Mouse (Mus musculus) embryo, embryonic 11 days (tissue): ENCODE results near the gene Btf3l4.

Source experiments
- DNase-seq: peaks from one replicate; pipeline ENCODE4 v3.0.0-alpha.2; 2015

The Btf3l4 gene

GRCm38 (mm10) chr4:108832916-108833827 is at the start of gene Btf3l4:
TSS of gene Btf3l4 (minus strand) at chr4:108833614.
- peak; percentile 98 for DNase-seq

- DNase-seq = peak; percentile 90
Observed at GRCm38 (mm10) chr4:108878963-108879822, 45.8 kb upstream of the Btf3l4 start, which contains the start of gene Rab3b. TSS of gene Rab3b (plus strand) at chr4:108879063.

DNA sequence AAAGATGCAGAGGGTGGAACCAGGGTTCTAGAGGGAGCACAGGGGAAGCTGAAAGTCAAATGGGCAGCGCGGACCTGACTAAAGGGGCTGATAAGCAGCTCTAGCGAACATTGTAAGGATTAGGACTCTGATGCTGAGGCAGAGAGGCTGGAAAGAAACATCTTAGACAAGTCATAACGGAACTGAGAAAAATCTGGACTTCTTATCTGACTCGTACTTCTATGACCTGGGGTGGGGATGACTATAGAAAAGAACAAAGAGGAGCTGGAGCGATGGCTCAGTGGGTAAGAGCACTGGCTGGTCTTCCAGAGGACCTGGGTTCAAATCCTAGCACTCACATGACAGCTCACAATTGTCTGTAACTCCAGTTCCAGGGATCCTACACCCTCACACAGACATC is 44.5 kb upstream of the Btf3l4 start:
- DNase-seq = no peak

- DNase-seq = no peak
Observed at GRCm38 (mm10) chr4:108873746-108874145, 40.3 kb upstream of the Btf3l4 start.

DNA sequence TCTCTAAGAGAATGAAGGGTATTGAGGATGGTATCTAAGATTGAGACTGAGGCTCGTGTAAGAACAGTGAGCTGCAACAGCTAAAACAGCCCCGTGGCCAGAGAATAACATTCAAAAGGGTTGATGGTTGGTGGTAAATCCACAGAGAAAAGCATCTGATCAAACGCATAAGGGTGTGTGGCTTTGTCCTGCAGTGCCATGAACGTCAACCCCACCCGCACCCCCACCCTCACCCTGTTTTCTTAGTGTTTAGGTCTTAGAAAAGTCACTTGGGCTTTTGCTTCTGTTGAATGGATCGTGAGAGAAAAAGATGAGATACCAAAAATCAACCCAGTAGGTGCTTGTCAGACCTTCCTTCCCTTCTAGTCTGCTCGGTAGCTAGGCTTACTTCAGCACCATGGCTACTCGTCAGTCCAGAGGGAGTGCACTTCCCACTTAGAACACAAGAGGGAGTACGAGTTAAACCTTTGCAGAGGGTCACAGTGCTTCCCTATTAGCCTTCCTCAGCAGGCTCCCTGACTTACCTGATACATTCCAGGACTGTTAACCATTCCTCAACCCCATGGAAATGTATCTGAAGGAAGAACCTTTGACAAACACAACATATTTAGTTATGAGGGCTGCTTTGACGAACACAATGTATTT is 36.4 kb upstream of the Btf3l4 start:
- DNase-seq = peak; percentile 88

GRCm38 (mm10) chr4:108866806-108867205 is 33.4 kb upstream of the Btf3l4 start:
- DNase-seq = no peak

GRCm38 (mm10) chr4:108848505-108848848 is 15.1 kb upstream of the Btf3l4 start, which contains the start of gene A730015C16Rik:
TSS of gene A730015C16Rik (minus strand) at chr4:108848619.
- DNase-seq = no peak

DNA sequence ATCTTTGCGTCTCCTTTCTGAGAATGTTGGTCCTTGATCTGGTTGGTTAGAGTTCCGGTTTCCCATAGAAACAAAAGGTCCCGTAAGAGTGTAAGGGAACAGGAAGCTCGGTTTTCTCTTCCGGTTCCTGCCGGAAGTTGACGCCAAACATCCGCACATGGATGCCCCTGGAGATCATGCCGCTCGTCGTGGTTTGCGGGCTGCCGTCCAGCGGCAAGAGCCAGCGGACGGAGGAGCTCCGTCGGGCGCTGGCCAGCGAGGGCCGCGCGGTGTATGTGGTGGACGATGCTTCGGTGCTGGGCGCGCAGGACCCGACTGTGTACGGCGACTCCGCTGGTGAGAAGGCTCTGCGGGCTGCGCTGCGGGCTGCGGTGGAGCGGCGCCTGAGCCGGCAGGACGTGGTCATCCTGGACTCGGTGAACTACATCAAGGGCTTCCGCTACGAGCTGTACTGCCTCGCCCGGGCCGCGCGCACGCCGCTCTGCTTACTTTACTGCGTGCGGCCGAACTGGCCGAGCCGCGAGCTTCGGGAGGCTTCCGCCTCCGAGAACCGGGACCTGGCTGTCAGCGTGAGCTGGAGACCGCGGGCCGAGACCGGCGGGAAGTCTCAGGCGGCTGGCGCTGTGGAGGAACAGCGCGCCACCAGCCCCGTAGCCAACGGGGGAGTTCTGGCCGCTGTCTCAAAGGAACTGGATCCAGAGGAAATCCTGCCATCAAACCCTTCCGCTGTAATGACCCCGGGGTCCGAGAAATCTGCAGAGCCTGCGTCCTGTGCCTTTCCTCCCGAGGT is 14.5 kb upstream of the Btf3l4 start, which contains the start of gene Kti12:
Gene Kti12 (plus strand): TSS at position 71 of the 790 bp plus-strand sequence.
- peak; percentile 92 for DNase-seq

DNA sequence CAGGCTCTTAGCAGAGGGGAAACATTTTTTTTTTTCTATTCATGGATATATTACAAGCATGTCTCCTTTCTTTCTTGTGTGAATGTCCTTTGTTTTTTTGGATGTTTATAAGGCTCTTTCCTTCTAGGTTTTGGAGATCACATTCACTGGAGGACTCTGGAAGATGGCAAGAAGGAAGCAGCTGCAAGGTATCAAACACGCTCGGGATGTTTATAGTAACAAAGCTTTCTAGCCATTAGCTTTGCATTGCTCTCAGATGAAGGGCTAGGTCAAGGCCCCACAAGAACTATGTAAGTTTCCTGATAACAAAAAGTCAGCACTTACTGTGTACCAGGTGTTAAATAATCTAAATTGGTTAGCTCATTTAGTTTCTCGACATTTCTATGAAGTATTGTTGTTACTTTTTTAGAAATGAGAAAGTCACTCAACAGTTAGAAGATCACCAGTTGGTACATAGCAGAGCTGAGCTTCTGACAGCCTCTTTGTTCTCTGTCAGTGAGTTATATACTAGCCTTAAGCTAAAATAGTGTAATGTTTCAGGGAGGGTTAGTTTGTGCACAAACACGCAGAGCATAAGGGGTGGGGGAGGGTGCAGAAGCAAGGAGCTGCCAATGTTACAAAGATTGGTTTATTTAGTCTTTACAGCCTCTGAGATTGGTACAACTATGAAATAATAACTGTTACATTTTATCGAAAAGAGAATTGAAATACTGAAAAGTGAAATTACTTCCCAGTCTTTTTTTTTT is 12.6 kb upstream of the Btf3l4 start:
- no peak for DNase-seq

DNA sequence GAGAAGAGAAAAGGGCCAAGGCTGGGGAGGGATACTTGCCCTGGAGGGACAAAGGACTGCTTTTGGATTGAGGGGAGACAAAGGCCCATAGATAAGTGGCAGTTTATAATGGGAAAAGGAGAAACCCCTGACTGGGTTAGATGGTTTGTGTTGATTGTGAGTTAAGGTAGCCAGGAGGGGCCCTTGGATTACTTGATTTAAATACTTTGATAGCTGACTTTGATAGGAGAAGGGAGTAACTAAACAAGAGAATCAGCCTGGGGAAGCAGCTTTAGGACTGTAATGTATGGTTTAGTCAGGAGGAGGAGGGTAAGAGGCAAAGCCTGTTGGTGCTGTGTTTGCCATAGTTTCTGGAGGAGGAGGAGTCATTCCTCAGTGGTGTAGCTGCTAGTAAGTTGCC is 9.9 kb upstream of the Btf3l4 start:
- no peak for DNase-seq

GRCm38 (mm10) chr4:108841920-108842578 is 8.6 kb upstream of the Btf3l4 start:
- no peak for DNase-seq

DNA sequence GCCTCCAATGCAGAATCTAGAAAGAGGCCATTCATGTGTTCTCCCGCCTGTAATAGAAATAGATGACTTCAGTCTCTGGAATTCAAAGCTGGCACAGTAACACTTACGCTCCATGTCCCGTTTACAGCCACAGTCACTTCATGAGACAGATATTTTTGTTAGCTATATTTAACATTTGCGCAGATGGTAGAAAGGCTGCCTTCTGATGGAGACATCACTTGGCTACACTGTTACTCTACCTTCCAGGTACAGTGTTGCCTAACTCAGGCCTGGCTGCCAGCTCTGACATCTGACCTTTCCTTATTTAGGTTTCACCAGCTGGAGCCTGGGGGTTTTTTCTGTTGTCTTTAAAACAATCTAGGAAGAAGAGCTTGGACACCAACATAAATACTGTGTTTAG is 4.6 kb upstream of the Btf3l4 start:
- no peak for DNase-seq

DNA sequence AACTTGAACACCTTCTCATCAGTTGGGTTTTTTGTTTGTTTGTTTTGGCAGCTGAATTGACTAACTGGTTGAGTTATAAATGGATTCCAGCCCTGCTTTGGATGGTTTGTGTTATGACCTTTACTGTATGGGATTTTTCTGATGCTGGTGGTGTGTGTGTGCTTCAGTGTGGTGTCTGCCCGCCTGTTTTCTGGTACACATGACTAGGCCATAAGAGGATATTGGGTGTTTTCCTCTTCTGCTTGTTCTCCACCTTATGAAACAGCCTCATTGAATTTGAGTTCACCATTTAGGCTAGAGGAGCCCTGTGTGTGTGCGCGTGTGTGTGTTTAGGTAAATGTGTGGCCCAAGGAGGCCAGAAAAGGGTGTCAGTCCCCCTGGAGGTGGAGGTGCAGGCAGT is 2.1 kb upstream of the Btf3l4 start:
- DNase-seq = peak; percentile 6

DNA sequence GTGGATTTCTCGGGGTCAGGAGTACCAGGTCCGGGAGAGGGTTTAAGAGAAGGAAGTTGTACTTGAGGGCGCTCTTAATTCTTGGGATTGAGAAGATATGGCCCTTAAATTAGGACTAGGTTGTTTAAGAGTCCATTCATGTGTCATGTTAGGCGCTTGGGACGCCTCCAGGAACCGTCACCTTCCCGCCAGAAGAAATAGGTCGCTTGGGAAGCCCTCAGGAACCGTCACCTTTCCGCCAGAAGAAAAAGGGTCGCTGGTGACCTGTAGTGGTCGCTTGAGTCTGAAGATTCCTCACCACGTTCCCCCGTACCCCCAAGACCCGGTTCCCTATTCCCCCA is 1.5 kb upstream of the Btf3l4 start:
- DNase-seq = peak; percentile 35

- DNase-seq = peak; percentile 95
Observed at GRCm38 (mm10) chr4:108834115-108834970, 929 bp upstream of the Btf3l4 start, which contains the start of gene Txndc12. TSS of gene Txndc12 (plus strand) at chr4:108834601.

DNA sequence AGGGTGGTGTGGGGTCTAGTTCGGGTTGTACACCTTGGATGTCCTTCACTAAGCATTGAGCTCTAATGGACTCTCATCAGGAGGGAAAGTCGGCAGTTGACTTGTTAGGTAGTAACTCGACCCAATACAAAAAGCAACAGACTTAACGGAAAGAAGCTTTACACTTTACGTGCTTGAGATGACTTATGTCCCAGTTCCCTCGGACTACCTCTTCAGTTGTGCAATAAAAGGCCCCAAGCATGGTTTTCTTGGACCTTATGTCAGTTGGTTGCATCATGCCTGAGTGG is 357 bp upstream of the Btf3l4 start:
- no peak for DNase-seq

DNA sequence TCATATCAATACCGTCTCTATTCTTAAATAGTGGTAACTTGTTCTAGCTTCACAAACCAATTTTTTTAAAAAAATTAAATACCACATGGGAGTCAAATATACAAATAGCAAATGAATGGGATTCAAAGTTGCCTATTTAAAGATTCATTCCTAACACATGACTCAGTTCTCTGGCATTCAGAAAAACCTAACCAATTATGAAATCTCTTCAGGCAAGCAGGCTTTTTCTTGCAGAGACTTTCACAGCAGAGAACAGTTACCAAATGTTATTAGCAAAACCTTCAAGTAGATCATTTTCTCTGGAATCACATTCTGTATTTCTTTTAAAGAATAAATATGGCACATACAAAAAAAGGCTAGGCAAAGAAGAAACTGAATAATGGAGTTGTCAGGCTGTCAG is 2.7 kb downstream of the Btf3l4 start:
- DNase-seq = no peak

DNA sequence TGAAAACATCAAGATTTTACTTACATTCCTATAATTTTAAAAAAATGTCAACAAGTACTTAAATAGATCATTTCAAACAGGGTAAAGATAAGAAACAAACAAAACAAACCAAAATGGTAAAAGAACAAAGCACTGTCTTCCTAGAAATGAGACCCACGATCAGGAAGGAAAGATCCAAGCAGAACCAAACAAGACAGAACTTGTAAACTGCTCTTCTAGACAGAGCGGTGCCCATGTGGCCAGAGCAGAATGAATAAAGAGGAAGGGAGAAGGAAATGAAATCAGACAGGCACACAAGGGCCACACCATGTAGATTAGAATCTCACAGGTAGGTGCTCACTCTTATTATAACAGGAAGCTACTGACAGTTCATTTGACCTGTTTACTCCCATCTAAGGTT is 6.8 kb downstream of the Btf3l4 start:
- no peak for DNase-seq

GRCm38 (mm10) chr4:108826096-108826495 is 7.3 kb downstream of the Btf3l4 start:
- no peak for DNase-seq

DNA sequence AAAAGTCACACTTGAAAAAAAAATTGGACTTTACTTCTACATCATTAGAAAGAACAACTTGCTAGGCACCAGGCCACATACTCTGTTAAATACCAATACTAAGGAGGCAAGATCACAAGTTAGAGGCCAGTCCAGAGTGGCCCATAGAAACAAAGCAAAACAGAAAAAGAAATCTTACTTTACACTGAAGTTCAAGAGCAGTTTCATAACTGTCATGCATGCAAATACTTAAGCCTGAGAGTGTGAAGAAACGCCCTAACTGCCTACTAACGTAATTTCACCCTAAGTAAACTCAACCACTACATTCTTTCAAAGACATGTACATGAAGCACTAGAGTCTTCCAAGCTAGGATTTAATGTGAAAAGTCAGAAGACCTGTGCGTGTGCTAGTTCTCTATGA is 7.7 kb downstream of the Btf3l4 start:
- DNase-seq = no peak
